Mouse (Mus musculus): Measurements from ENCODE around the gene Lipt1. TPM values are rescaled to one million over a fixed set of nuclear protein-coding genes. Genes with fewer than 3 reads are reported as not detected.
A peak's percentile ranks its signal among the peaks of the same experiment; 100 is the strongest.

The Lipt1 gene
- total RNA-seq (2022) = 10 to 100 TPM in 3 of 4 experiments, 1 to 10 TPM in 1; 9.2 to 13.0 (median 11.9) TPM

DNA sequence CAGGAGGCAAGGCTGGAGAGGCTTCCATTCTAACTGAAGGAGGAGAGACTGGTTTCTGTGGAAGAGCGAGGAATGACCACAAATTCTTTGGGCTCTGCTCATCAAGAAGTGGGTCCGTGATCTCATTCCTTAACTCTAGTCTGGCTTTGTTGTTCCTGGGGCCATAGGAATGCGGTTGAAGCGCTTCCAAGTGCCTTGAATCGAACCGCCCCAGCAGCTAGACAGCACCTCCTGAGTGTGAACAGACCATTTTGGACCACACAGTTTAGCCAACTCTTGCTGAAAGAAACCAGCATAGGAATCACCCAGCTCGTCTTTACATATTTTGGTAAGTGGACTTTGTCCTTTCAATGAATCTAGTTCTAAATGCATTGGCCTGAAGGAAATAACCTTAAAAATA, at the start of gene Lipt1:
Gene Lipt1, plus strand, starts transcription at position 35 of the 400 bp plus-strand sequence.
- no peak for DNase-seq (ENCODE audit: low spot score in 2 of 2)

GRCm38 (mm10) chr1:37831681-37832080, 39.9 kb upstream of the Lipt1 start:
- DNase-seq (ENCODE audit: low spot score in 2 of 2) = no peak

DNA sequence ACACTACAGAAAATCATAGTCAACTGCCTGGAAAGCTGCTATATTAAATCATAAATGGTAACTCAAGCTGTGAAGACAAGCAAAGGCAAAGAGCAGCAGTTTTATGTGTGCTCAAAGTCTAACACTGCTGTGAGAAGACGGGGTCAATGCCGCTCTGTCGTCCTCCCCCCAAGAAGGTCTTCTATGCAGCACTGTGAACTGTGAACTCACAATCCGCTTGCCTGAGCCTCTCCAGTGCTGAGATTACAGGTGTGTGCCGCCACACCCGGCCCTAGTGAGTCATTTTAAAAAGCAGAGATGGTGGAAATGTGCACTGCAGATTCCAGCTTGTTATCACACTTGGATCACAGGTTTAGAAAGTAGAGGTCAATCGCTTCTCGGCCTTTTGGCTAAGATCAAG, 24.7 kb upstream of the Lipt1 start:
- DNase-seq (ENCODE audit: low spot score in 2 of 2) = no peak

- no peak for DNase-seq (ENCODE audit: low spot score in 2 of 2)
These were observed 20.8 kb upstream of the Lipt1 start for GRCm38 (mm10) chr1:37850696-37851095.

GRCm38 (mm10) chr1:37864511-37865400, 6.8 kb upstream of the Lipt1 start:
- DNase-seq (ENCODE audit: low spot score in 2 of 2) = peak; percentile 95 to 100

DNA sequence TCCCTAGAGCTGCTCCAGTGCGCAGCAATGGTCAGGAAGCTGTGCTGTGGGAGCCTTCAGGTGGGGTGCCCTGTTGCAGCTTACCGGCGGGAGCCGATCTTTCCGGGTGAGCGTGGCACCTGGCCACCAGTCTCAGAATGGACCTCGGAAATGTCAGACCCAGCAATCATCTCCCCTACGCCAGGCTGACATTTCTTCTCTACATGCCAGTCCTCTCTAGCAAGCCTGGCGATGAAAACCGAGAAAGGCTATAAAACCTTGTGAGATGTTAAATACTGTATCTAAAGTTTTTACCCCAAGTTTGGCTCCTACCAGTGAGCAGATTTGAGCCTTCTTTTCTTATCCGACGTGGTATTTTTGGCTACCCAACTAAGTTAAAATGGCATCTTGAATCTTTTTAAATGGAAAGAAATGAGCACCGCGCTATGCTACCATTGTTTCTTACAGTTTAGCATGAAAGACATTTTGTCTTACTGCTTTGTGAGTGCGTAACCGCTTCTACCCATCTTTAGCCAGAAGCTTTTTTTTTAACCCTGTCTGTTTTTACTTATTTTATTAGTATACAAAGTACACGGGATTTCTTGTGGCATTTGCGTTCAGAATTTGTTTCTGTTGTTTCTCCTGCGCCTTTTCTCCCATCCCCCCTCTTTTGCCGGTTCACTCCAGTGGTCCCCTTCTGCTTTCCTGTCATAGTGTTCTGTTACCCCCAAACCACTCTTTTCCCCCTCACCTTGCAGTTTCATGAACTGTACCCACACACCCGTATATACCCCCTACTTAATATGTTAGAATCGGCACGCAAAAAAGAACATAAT, 5.9 kb upstream of the Lipt1 start:
- no peak for DNase-seq (ENCODE audit: low spot score in 2 of 2)

DNA sequence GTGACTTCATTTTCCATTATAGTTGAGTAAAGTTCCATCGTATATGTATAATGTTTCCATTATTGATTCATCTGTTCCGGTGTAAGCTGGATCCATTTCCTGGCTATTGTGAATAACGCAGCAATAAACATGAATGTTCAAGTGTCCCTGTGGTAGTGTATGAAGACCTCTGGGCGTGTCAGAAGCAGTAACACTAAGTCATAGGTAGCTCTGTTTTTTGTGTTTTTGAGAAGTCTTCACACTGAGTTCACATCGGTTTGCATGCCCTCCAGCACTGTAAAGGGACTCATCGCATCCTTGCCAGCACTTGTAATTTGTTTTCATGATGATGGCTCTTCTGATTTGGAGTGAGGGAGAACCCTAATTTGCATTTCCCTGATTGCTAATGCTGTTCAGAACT, 5.3 kb upstream of the Lipt1 start, which contains the start of gene Tsga10:
Gene Tsga10, minus strand, starts transcription at position 144 of the 400 bp plus-strand sequence.
- DNase-seq (ENCODE audit: low spot score in 2 of 2) = no peak

DNA sequence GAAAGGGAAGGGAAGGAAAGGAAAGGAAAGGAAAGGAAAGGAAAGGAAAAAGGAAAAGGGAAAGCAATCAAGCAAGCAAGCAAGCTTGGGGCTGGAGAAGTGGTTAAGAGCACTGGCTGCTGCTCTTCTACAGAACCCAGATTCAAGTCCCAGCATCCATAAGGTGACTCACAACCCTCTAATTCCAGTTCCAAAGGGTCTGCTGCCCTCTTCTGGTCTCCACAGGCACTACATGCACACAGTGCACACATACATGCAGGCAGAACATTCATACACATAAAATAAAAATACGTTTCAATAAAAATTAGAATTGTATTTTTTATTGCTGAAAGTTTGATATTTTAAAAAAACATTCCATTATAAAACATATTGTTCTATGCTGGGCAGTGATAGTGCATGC, 4.5 kb upstream of the Lipt1 start:
- DNase-seq (ENCODE audit: low spot score in 2 of 2) = no peak

DNA sequence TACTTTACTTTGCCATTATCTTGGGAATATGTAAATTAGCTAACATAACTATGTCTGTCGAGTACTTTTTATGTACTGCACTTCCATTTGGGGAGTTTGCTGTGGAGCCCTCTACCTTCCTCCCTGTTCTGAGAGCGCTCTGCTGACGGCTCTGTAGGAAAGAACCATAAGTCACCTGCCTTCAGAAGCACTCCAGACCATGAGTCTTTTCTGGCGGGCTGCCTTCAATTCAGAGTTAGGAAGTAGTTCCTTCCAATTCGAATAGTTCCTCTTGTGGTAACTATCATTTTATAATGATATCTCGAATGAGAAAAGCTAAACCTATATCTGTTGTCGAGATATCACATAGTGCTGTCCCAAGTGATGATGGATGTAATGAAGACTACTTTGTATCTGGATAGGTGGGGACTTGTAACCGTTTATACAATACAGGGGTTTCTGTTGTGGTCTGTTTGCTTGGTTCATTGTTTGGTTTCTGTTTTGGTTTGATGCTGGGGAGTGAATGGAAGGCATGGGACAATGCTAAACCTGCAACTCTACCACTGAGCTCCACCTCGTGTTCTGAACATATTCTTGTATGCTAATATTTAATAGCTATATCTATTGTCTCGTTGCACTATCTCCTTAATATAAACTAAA, 3.7 kb upstream of the Lipt1 start:
- no peak for DNase-seq (ENCODE audit: low spot score in 2 of 2)

DNA sequence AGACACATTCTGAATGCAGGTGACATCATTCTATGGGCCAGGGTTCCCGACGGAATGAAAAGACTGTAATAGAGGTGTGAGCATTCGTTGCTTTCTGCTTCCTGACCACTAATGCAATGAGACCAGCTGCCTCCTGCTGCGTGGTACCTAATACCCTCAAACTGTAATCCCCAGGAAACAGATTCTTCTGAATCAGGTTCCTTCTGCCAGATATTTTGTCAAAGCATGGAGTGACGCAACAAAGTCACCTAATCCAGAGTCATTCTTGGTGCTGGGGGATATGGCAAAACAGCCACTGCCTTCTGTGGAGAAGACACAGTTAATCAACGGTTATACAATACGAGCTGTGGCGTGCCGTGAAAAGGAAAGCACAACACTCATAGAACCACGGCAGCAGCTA, 2.9 kb upstream of the Lipt1 start:
- no peak for DNase-seq (ENCODE audit: low spot score in 2 of 2)

DNA sequence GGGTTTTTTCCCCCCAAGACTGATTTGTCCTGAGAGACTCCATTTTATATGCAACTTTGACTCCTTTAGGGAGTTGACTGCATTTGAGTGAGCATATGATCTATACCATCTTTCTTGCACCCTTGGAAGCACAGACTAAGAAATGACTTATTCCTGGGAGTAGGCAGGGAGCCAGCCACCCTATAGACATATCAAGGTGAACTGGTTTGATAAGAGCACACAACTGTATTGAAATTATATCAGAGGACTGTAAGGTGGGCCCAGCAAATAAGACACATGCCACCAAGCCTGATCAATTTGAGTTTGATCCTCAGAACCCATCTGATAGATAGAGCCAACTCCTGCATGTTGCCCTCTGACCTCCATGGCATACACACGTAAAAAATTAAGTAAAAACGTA, 2.2 kb upstream of the Lipt1 start:
- no peak for DNase-seq (ENCODE audit: low spot score in 2 of 2)

- DNase-seq (ENCODE audit: low spot score in 2 of 2) = peak; percentile 64 to 84
These were observed 861 bp downstream of the Lipt1 start for GRCm38 (mm10) chr1:37872131-37873067.

GRCm38 (mm10) chr1:37873157-37873556, 1.6 kb downstream of the Lipt1 start:
- DNase-seq (ENCODE audit: low spot score in 2 of 2) = no peak

- DNase-seq (ENCODE audit: low spot score in 2 of 2) = no peak
These were observed 6.4 kb downstream of the Lipt1 start for GRCm38 (mm10) chr1:37877736-37878460.

DNA sequence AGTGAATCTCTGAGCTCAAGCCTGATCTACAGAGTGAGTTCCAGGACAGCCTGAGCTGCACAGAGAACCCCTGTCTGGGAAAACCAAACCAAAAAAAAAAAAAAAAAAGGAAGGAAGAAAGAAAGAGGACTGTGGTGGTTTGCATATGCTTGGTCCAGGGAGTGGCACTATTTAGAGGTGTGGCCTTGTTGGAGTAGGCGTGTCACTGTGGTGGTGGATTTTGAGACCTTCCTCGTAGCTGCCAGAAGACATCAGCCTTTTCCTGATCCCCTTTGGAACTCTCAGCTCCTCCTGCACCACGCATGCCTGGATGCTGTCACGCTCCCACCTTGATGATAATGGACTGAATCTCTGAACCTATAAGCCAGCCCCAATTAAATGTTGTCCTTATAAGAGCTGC, 11.9 kb downstream of the Lipt1 start:
- no peak for DNase-seq (ENCODE audit: low spot score in 2 of 2)

DNA sequence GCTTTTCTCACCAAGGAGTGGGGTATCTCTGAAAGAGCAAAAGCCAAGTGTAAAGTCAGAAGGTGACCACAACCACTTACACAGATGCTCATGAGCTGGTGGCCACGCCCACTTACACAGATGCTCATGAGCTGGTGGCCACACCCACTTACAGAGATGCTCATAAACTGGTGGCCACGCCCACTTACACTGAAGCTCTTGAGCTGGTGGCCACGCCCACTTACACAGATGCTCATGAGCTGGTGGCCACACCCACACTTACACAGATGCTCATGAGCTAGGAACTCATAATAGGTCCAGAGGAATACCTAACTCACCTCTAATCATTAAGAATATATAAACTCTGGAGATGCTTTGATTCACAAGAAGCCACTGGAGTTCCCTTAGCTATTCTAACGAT, 12.9 kb downstream of the Lipt1 start:
- no peak for DNase-seq (ENCODE audit: low spot score in 2 of 2)

GRCm38 (mm10) chr1:37889206-37889605, 17.7 kb downstream of the Lipt1 start:
- no peak for DNase-seq (ENCODE audit: low spot score in 2 of 2)

DNA sequence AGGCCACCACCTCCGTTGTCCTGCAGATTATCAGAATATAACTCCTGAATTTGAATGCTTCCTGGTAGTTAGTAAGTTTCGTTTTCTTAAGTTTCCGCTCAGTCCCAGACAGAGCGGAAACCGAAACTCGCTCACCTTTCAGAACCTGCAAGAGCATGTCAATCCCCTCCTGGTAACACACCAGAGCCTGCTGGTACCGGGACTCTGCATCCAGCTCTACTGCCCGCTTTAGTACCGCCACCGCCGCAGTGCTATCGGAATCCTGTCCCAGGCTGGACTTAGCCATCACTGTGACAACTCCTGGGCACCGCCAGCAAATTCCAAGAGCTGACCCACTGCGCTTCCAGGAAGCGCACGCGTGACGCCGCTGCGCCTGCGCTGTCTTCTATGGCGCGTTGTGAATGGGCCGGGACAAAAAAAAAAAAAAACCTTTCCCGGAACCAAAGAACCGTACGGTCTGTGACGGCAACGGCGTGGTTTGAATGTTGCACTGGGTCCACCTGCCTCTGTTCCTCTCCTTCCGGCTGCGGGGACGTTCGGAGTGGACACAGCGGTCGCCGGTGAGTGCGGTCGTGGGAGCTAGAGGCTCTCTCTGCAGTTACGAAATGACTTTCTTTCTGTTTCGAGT, 18.6 kb downstream of the Lipt1 start, which contains the start of the genes Mitd1 and Mrpl30:
Gene Mitd1, minus strand, starts transcription at position 387 of the 628 bp plus-strand sequence.
Gene Mrpl30, plus strand, starts transcription at position 453 of the 628 bp plus-strand sequence.
- peak; percentile 82 to 91 for DNase-seq (ENCODE audit: low spot score in 2 of 2)

GRCm38 (mm10) chr1:37891400-37891799, 19.9 kb downstream of the Lipt1 start:
- DNase-seq (ENCODE audit: low spot score in 2 of 2) = no peak
